Mouse (Mus musculus): ENCODE measurements around the gene Syne4.

DNA sequence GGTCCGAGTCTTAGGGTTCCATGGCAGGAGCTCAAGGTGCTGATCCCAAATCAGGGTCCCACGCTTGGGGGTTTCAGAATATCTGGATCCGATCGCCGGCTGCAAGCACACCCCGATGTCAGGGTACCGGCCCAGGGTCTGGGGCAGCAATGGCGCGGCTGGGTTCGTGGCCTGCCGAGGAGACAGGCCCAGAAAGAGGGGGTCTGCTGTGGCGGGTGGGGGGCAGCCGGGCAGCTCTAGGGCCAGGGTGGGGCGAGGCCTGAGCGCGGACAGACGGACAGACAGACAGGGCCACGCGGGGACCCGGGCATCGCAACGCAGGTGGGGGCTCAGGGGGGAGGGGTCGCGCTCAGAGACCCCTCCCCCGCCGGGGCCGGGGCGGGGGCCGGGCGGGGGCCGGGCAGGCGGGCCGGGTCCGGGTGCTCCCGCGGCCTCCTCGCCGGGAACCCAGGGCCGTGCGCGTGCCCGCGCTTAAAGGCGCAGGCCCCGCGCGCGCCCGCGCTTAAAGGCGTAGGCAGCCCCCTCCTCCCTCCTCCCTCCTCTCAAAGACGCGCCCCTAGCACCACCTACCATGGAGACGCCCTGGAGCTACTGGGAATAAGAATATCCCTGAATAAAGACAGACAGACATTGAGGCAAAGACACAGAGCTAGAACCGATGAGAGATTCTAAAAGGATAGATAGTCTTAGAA lies 48.2 kb downstream of the Syne4 start, which contains the start of gene Lrfn3:
- no peak for TF ChIP-seq CTCF (IDR thresholded peaks at IDR 0.05; ENCODE audit: low read depth, low read length)
- TF ChIP-seq EP300 (IDR thresholded peaks at IDR 0.05; ENCODE audit: insufficient read depth, low read depth, low read length): no peak
- TF ChIP-seq POLR2A (IDR thresholded peaks at IDR 0.05; ENCODE audit: insufficient read depth, low read length): no peak
